Comparison of ENCODE assay signal across 20 mouse cellular contexts in the genomic region with DNA sequence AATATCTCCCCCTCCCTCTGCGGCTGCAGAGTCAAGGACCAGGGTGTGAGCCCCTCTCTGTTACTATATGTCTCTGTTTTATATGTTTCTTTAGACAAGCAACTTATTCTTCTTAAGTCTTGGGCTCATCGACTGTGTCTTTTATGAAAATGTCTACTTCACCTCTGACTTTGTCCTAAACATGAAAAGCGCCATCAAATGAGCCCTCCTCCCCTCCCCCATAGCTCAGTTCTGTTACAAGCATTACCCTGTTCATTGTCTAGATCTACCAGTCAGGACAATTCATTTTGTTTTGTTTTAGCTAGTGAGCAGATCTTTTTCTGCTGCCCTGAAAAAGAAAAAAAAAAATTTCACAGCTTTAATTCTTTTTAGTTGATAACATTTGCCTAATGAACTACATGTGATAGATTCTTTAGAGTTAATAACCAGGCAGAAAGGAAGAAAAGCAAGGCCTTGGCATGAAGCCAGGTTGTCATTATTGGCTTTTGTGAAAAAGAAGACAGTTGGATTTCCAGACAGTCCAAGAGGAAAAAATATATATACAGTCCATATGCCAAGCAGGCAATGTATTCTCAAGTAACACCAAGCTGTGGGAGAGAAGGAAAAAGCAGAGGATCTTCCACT. TPM values are rescaled to one million over a fixed set of nuclear protein-coding genes. Genes with fewer than 3 reads are reported as not detected.
DNase-seq lines count a peak whose midpoint lies in the region; ATAC-seq lines count a peak whose summit lies in the region.
"Had no signal": no experiment of that assay in that cellular context is flagged by ENCODE, and none has a peak within 500 bp of the region (broad histone marks: within the 10 kb centered on the region; RNA-seq: fewer than 3 reads in every experiment).

No protein-coding gene starts in this region.

- H3K4me3 ChIP-seq in hindbrain, embryonic 14.5 days (replicated peaks; ENCODE audit: low read length), result no peak overlapping the region
- no peak overlapping the region for H3K4me3 ChIP-seq in hindbrain, embryonic 10.5 days
- H3K4me3 ChIP-seq in forebrain, embryonic 13.5 days, result no peak overlapping the region
- H3K4me3 ChIP-seq: heart, embryonic 15.5 days; left cerebral cortex, adult 2 months; liver, embryonic 12.5 days; midbrain, embryonic 12.5 days; neural tube, embryonic 12.5 days had no signal

- DNase-seq in hindbrain, embryonic 14.5 days (ENCODE audit: low spot score), result peak; percentile 49
- DNase-seq in hindbrain, embryonic 10.5 days (ENCODE audit: low spot score), result no peak
- DNase-seq in thymus, postnatal 14 days, result peak; percentile 7
- no peak for DNase-seq in thymus, postnatal 4 days
- DNase-seq in kidney, adult 18-20 months, result no peak
- no peak for DNase-seq in layer of hippocampus, adult 9-11 months
- DNase-seq: adrenal gland, adult 2 months; cerebellum, adult 8-10 months; gastrocnemius, postnatal 25 days; heart, postnatal 4 days; kidney, adult 8-10 months; kidney, postnatal 25 days; lung, adult 2 months; spleen, adult 18-20 months had no signal

- H3K27ac ChIP-seq in hindbrain, embryonic 14.5 days, result no peak overlapping the region; the same call in 1 of the 2 replicates
- no peak overlapping the region for H3K27ac ChIP-seq in hindbrain, embryonic 10.5 days
- H3K27ac ChIP-seq in forebrain, embryonic 13.5 days, result peak overlapping the region; percentile 44; the same call in 1 of the 2 replicates
- H3K27ac ChIP-seq: heart, embryonic 15.5 days; left cerebral cortex, adult 2 months; liver, embryonic 12.5 days; midbrain, embryonic 12.5 days; neural tube, embryonic 12.5 days had no signal

- WGBS in hindbrain, embryonic 14.5 days, result 59% methylated on average over 3 of the region's 3 CpGs
- WGBS in hindbrain, embryonic 10.5 days, result 67% methylated on average over 3 of the region's 3 CpGs
- WGBS in forebrain, embryonic 13.5 days, result 37% methylated on average over 3 of the region's 3 CpGs

- no peaks in the 10 kb centered on the region for H3K27me3 ChIP-seq in hindbrain, embryonic 14.5 days (ENCODE audit: control insufficient read depth, insufficient read depth, low read length)
- H3K27me3 ChIP-seq in hindbrain, embryonic 10.5 days (ENCODE audit: insufficient read depth, poor library complexity, severe bottlenecking), result no peaks in the 10 kb centered on the region
- H3K27me3 ChIP-seq in forebrain, embryonic 13.5 days, result no peaks in the 10 kb centered on the region
- H3K27me3 ChIP-seq: heart, embryonic 15.5 days; liver, embryonic 12.5 days; midbrain, embryonic 12.5 days; neural tube, embryonic 12.5 days had no signal

- no peaks in the 10 kb centered on the region for H3K36me3 ChIP-seq in hindbrain, embryonic 14.5 days (replicated peaks; ENCODE audit: control insufficient read depth, insufficient read depth)
- H3K36me3 ChIP-seq in hindbrain, embryonic 10.5 days, result no peaks in the 10 kb centered on the region
- no peaks in the 10 kb centered on the region for H3K36me3 ChIP-seq in forebrain, embryonic 13.5 days (ENCODE audit: poor library complexity, severe bottlenecking)
- H3K36me3 ChIP-seq: heart, embryonic 15.5 days; liver, embryonic 12.5 days; midbrain, embryonic 12.5 days; neural tube, embryonic 12.5 days had no signal

- no peak overlapping the region for H3K9ac ChIP-seq in hindbrain, embryonic 14.5 days
- H3K9ac ChIP-seq in forebrain, embryonic 13.5 days, result no peak overlapping the region
- H3K9ac ChIP-seq: heart, embryonic 15.5 days; liver, embryonic 12.5 days; midbrain, embryonic 12.5 days; neural tube, embryonic 12.5 days had no signal

- no peak for ATAC-seq in hindbrain, embryonic 14.5 days (ENCODE audit: low FRiP score)
- peak; percentile 42; the same call in 1 of the 2 replicates for ATAC-seq in forebrain, embryonic 13.5 days
- ATAC-seq: liver, embryonic 12.5 days had no signal

- peaks cover 13% of the 10 kb centered on the region; the same call in 1 of the 2 replicates for H3K4me1 ChIP-seq in hindbrain, embryonic 14.5 days (replicated peaks; ENCODE audit: control insufficient read depth, insufficient read depth, low read length)
- peaks cover 32% of the 10 kb centered on the region; the same call in 1 of the 2 replicates for H3K4me1 ChIP-seq in hindbrain, embryonic 10.5 days (replicated peaks)
- H3K4me1 ChIP-seq in forebrain, embryonic 13.5 days, result peaks cover 37% of the 10 kb centered on the region
- H3K4me1 ChIP-seq: heart, embryonic 15.5 days; liver, embryonic 12.5 days; neural tube, embryonic 12.5 days had no signal

- no peak overlapping the region for H3K4me2 ChIP-seq in hindbrain, embryonic 14.5 days (replicated peaks)
- H3K4me2 ChIP-seq in forebrain, embryonic 13.5 days, result no peak overlapping the region
- H3K4me2 ChIP-seq: heart, embryonic 15.5 days; liver, embryonic 12.5 days; midbrain, embryonic 12.5 days; neural tube, embryonic 12.5 days had no signal

- no peaks in the 10 kb centered on the region for H3K9me3 ChIP-seq in hindbrain, embryonic 14.5 days (ENCODE audit: control insufficient read depth, low read length)
- no peaks in the 10 kb centered on the region for H3K9me3 ChIP-seq in hindbrain, embryonic 10.5 days
- H3K9me3 ChIP-seq in forebrain, embryonic 13.5 days (replicated peaks), result no peaks in the 10 kb centered on the region
- H3K9me3 ChIP-seq: heart, embryonic 15.5 days; liver, embryonic 12.5 days; midbrain, embryonic 12.5 days; neural tube, embryonic 12.5 days had no signal

RNA-seq across cellular contexts. Expression of gene Adamts20, which starts 14.4 kb away (rescaled TPM):
- 4.3 and 4.9 TPM in 2 replicates for polyA plus RNA-seq in hindbrain, embryonic 14.5 days (2014; fragmentation: Nextera tagmentation; extraction: Ambion mirVana)
- 1.4 and 2.6 TPM in 2 replicates for polyA plus RNA-seq in hindbrain, embryonic 10.5 days (2016; fragmentation: Nextera tagmentation; extraction: Ambion mirVana)
- 3.4 and 4.9 TPM in 2 replicates for polyA plus RNA-seq in forebrain, embryonic 13.5 days (2015; fragmentation: Nextera tagmentation; extraction: Ambion mirVana)

Comparison
In these comparisons a context has a peak if more than half of its experiments do, and no peak if none do; other contexts are left out.
1. DNase-seq: peak in hindbrain, embryonic 14.5 days (single experiment) and thymus, postnatal 14 days (single experiment); none in hindbrain, embryonic 10.5 days (single experiment), thymus, postnatal 4 days (single experiment), kidney, adult 18-20 months (single experiment) and layer of hippocampus, adult 9-11 months (single experiment).